Mouse (Mus musculus): ENCODE data around the gene D1Pas1. TPM values are rescaled to one million over a fixed set of nuclear protein-coding genes. Genes with fewer than 3 reads are reported as not detected.

Gene D1Pas1
- polyA plus RNA-seq, 1 experiment from 2014 or later, result not detected

DNA sequence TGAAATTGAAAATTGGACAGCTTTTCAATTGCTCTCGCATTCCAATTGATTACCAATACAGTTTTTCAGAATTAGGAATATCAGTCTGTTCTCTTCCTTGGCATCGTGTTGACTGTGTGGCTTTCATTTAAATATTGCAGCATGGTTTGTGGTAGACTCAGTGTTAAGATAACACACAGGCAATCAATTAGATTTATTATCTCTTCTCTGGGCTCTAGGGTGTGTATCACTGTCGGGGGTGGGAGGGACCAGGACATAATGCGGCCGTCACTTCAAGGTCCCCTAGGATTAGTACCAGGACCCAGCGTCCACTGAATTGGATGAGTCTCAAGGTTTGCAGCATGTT is 36.4 kb upstream of the D1Pas1 start:
- Histone ChIP-seq H3K27me3 (ENCODE audit: control insufficient read depth, insufficient read depth, low read length) (no peaks in the 10 kb centered on the region), H3K9me3 (ENCODE audit: control insufficient read depth, low read length) (no peaks in the 10 kb centered on the region), H3K36me3 (ENCODE audit: control insufficient read depth, insufficient read depth, low read length) (no peaks in the 10 kb centered on the region), H3K27ac (ENCODE audit: low read depth, low read length) (no peak overlapping the region), H3K4me1 (ENCODE audit: control insufficient read depth, insufficient read depth, low read length) (no peaks in the 10 kb centered on the region), H3K4me3 (ENCODE audit: low read length) (no peak overlapping the region), H3K9ac (ENCODE audit: low read depth, low read length) (no peak overlapping the region), H3K4me2 (replicated peaks; ENCODE audit: low read depth, low read length) (no peak overlapping the region)
- WGBS, result 56% methylated on average over 6 of the region's 6 CpGs
- no peak for ATAC-seq (ENCODE audit: low FRiP score, low TSS enrichment)

DNA sequence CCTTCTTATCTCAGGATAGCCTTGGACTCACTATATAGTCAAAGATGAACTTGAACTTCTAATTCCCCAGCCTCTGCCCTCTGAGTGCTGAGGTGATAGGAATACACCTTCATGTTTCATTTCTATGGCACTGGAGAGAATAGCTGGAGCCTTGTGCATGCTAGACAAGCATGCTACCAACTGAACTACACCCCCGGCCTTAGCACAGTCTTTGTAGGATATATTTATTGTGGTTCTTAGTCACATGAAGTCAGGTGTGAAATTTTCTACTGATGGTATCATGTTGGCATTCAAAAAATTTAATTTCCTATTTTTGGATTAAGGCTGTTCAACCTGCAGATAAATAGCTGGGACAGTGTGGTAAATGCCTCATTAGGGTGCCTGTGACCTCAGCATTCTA is 33.0 kb upstream of the D1Pas1 start:
- no peaks in the 10 kb centered on the region for H3K27me3 ChIP-seq (ENCODE audit: control insufficient read depth, insufficient read depth, low read length)
- H3K4me2 ChIP-seq (replicated peaks; ENCODE audit: low read depth, low read length), result no peak overlapping the region
- ATAC-seq (ENCODE audit: low FRiP score, low TSS enrichment), result no peak
- H3K36me3 ChIP-seq (ENCODE audit: control insufficient read depth, insufficient read depth, low read length), result no peaks in the 10 kb centered on the region
- H3K9ac ChIP-seq (ENCODE audit: low read depth, low read length), result no peak overlapping the region
- 97% methylated on average over 1 of the region's 1 CpGs for WGBS
- H3K4me3 ChIP-seq (ENCODE audit: low read length), result no peak overlapping the region
- no peaks in the 10 kb centered on the region for H3K4me1 ChIP-seq (ENCODE audit: control insufficient read depth, insufficient read depth, low read length)
- H3K9me3 ChIP-seq (ENCODE audit: control insufficient read depth, low read length), result no peaks in the 10 kb centered on the region
- H3K27ac ChIP-seq (ENCODE audit: low read depth, low read length), result no peak overlapping the region

DNA sequence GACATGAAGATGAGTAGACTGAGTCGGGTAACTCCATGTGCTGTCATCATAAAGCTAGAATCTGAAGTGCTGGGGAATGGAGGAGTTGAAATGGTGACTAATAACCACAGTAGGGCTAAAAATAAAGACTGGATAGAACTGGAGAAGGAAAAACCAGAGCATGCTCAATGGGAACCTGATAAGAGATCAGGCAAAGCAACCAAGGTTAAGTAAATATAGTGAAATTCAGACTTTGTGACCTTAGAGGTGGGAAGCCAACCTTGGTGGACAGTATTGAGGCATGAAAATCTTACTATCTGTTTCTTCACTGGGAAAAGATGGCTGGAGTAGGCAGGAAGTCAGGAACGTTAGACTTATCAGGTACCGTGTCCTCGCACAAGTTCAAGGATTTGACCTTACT is 14.8 kb upstream of the D1Pas1 start:
- H3K27me3 ChIP-seq (ENCODE audit: control insufficient read depth, insufficient read depth, low read length), result no peaks in the 10 kb centered on the region
- H3K36me3 ChIP-seq (ENCODE audit: control insufficient read depth, insufficient read depth, low read length), result no peaks in the 10 kb centered on the region
- WGBS, result 67% methylated on average over 4 of the region's 4 CpGs
- no peak overlapping the region for H3K9ac ChIP-seq (ENCODE audit: low read depth, low read length)
- no peak overlapping the region for H3K4me2 ChIP-seq (replicated peaks; ENCODE audit: low read depth, low read length)
- no peak for ATAC-seq (ENCODE audit: low FRiP score, low TSS enrichment)
- no peak overlapping the region for H3K4me3 ChIP-seq (ENCODE audit: low read length)
- H3K27ac ChIP-seq (ENCODE audit: low read depth, low read length), result no peak overlapping the region
- peaks cover 3% of the 10 kb centered on the region; the same call in 1 of the 2 replicates for H3K9me3 ChIP-seq (ENCODE audit: control insufficient read depth, low read length)
- no peaks in the 10 kb centered on the region for H3K4me1 ChIP-seq (ENCODE audit: control insufficient read depth, insufficient read depth, low read length)

DNA sequence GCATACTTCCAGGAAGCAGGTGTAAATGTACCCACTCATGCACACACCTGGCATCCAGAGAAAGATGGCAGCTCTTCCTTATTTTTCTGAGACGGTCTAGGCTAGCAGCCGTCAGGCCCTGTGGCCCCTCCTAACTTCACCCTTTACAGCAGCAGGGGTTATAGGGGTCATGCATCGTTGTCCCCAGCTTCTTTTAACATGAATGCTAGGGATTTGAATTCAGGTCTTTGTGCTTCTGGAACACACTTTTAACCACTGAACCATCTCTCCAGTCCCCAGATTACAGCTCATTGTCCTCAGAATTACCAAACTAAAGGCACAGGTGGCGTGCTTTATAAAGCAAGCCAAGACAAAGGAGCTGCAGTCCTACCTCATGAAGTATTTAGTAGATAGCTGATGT is 12.6 kb upstream of the D1Pas1 start:
- Histone ChIP-seq H3K36me3 (ENCODE audit: control insufficient read depth, insufficient read depth, low read length) (no peaks in the 10 kb centered on the region), H3K4me3 (ENCODE audit: low read length) (no peak overlapping the region), H3K9ac (ENCODE audit: low read depth, low read length) (no peak overlapping the region), H3K9me3 (ENCODE audit: control insufficient read depth, low read length) (no peaks in the 10 kb centered on the region), H3K27me3 (ENCODE audit: control insufficient read depth, insufficient read depth, low read length) (no peaks in the 10 kb centered on the region), H3K4me1 (ENCODE audit: control insufficient read depth, insufficient read depth, low read length) (no peaks in the 10 kb centered on the region), H3K4me2 (replicated peaks; ENCODE audit: low read depth, low read length) (no peak overlapping the region), H3K27ac (ENCODE audit: low read depth, low read length) (no peak overlapping the region)
- no peak for ATAC-seq (ENCODE audit: low FRiP score, low TSS enrichment)
- 84% methylated on average over 4 of the region's 4 CpGs for WGBS

DNA sequence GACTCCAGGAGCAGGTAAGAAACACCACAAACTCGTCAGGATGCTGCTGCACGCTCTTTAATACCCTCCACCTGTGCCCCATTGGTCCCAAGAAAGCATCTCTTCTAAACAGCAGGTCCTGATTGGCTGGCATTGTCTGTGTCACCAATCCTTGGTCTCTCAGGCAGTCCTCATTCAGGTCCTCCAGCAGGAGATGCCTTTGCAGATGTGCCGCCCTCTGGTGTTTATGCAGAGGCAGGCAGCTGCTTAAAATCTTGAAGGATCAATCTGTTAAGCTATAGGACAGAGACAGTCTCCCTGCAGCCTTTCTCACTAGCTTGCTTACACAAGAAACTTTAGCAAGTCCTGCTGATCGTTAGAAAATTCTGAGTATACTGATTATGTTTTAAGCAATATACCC is 7.8 kb upstream of the D1Pas1 start:
- H3K4me3 ChIP-seq (ENCODE audit: low read length), result no peak overlapping the region
- no peak overlapping the region for H3K27ac ChIP-seq (ENCODE audit: low read depth, low read length)
- H3K36me3 ChIP-seq (ENCODE audit: control insufficient read depth, insufficient read depth, low read length), result no peaks in the 10 kb centered on the region
- H3K27me3 ChIP-seq (ENCODE audit: control insufficient read depth, insufficient read depth, low read length), result no peaks in the 10 kb centered on the region
- H3K9me3 ChIP-seq (ENCODE audit: control insufficient read depth, low read length), result no peaks in the 10 kb centered on the region
- WGBS, result 56% methylated on average over 4 of the region's 4 CpGs
- H3K9ac ChIP-seq (ENCODE audit: low read depth, low read length), result no peak overlapping the region
- no peaks in the 10 kb centered on the region for H3K4me1 ChIP-seq (ENCODE audit: control insufficient read depth, insufficient read depth, low read length)
- no peak for ATAC-seq (ENCODE audit: low FRiP score, low TSS enrichment)
- no peak overlapping the region for H3K4me2 ChIP-seq (replicated peaks; ENCODE audit: low read depth, low read length)

DNA sequence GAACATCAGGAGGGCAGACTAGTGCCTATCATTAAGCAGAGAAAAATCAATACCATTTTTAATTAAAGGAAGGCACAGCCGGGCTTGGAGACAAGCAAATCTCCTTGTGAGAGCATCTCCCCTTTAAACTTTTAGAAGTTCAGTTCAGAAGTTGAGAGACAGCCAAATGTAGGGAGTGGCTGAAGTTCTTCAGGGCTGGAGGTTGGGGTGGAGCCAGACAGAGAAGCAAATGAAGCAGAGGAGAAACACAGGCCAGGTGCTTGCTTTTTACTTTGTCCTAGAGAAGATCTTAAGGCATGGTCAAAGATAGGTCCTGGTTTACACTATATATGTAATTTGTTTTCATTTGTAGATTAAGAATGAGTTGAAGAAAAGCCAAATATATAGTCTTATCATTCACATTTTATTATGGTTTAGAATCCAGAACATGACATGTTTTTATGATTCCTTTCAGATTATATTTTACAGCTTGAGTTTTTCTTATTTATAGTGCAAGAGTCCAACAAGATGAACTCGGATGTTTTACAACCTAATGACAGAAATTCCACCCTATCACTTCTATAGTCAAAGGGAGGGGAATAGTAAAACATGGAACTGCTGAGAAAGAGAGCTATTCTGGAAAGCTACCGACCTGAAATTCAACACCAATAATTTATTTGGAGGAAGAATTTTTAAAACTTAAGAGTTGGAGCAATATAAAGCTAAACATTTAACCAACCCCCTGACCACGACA is 2.9 kb upstream of the D1Pas1 start:
- Histone ChIP-seq H3K4me2 (replicated peaks; ENCODE audit: low read depth, low read length) (no peak overlapping the region), H3K27me3 (ENCODE audit: control insufficient read depth, insufficient read depth, low read length) (no peaks in the 10 kb centered on the region), H3K9me3 (ENCODE audit: control insufficient read depth, low read length) (peaks cover 24% of the 10 kb centered on the region), H3K4me3 (ENCODE audit: low read length) (no peak overlapping the region), H3K36me3 (ENCODE audit: control insufficient read depth, insufficient read depth, low read length) (no peaks in the 10 kb centered on the region), H3K9ac (ENCODE audit: low read depth, low read length) (no peak overlapping the region), H3K4me1 (ENCODE audit: control insufficient read depth, insufficient read depth, low read length) (no peaks in the 10 kb centered on the region), H3K27ac (ENCODE audit: low read depth, low read length) (no peak overlapping the region)
- ATAC-seq (ENCODE audit: low FRiP score, low TSS enrichment), result no peak
- WGBS, result 46% methylated on average over 4 of the region's 4 CpGs

DNA sequence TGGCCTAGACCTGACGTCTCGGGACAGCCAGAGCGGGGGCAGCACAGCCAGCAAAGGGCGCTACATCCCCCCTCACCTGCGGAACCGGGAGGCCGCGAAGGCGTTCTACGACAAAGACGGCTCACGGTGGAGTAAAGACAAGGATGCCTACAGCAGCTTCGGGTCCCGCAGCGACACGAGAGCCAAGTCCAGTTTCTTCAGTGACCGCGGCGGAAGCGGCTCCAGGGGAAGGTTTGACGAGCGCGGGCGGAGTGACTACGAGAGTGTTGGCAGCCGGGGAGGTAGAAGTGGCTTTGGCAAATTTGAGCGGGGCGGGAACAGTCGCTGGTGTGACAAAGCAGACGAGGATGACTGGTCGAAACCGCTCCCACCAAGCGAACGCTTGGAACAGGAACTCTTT is 710 bp downstream of the D1Pas1 start:
- no peak overlapping the region for H3K4me2 ChIP-seq (replicated peaks; ENCODE audit: low read depth, low read length)
- 92% methylated on average over 34 of the region's 34 CpGs for WGBS
- no peaks in the 10 kb centered on the region for H3K4me1 ChIP-seq (ENCODE audit: control insufficient read depth, insufficient read depth, low read length)
- no peak overlapping the region for H3K27ac ChIP-seq (ENCODE audit: low read depth, low read length)
- no peaks in the 10 kb centered on the region for H3K36me3 ChIP-seq (ENCODE audit: control insufficient read depth, insufficient read depth, low read length)
- H3K9ac ChIP-seq (ENCODE audit: low read depth, low read length), result no peak overlapping the region
- peaks cover 26% of the 10 kb centered on the region for H3K9me3 ChIP-seq (ENCODE audit: control insufficient read depth, low read length)
- H3K4me3 ChIP-seq (ENCODE audit: low read length), result no peak overlapping the region
- no peaks in the 10 kb centered on the region for H3K27me3 ChIP-seq (ENCODE audit: control insufficient read depth, insufficient read depth, low read length)
- ATAC-seq (ENCODE audit: low FRiP score, low TSS enrichment), result no peak

DNA sequence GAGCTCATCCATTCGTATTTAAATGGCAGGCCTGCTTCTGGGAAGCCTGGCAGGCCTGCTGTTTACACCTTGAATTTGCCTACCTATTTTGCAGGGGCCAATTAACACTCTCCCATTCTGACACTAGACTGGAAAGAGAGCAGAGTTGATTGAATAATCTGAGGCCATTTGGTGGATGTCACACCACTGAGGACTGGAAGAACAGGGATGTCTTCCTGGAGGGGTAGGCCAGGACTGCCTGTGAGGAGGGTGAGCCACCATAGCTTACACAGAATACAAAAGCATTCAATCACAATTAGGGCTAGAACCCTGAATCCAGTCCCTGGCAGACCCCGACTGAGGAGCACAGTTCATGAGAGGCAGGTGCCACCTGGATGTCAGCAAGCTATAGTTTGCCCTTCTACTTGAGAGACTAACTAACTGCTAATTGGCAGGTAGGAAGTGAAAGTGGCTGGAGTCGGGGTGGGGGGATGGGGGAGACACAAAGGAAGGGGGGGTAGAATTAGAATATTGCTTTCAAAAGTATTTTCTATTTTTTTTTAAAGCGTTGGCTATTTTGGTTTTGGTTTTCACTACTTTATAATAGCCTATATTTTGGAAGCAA is 9.8 kb downstream of the D1Pas1 start:
- H3K27me3 ChIP-seq (ENCODE audit: control insufficient read depth, insufficient read depth, low read length), result no peaks in the 10 kb centered on the region
- no peak overlapping the region for H3K27ac ChIP-seq (ENCODE audit: low read depth, low read length)
- 63% methylated on average over 4 of the region's 4 CpGs for WGBS
- ATAC-seq (ENCODE audit: low FRiP score, low TSS enrichment), result no peak
- H3K36me3 ChIP-seq (ENCODE audit: control insufficient read depth, insufficient read depth, low read length), result no peaks in the 10 kb centered on the region
- no peaks in the 10 kb centered on the region for H3K9me3 ChIP-seq (ENCODE audit: control insufficient read depth, low read length)
- H3K4me1 ChIP-seq (ENCODE audit: control insufficient read depth, insufficient read depth, low read length), result no peaks in the 10 kb centered on the region
- H3K4me3 ChIP-seq (ENCODE audit: low read length), result no peak overlapping the region
- H3K9ac ChIP-seq (ENCODE audit: low read depth, low read length), result no peak overlapping the region
- H3K4me2 ChIP-seq (replicated peaks; ENCODE audit: low read depth, low read length), result no peak overlapping the region

DNA sequence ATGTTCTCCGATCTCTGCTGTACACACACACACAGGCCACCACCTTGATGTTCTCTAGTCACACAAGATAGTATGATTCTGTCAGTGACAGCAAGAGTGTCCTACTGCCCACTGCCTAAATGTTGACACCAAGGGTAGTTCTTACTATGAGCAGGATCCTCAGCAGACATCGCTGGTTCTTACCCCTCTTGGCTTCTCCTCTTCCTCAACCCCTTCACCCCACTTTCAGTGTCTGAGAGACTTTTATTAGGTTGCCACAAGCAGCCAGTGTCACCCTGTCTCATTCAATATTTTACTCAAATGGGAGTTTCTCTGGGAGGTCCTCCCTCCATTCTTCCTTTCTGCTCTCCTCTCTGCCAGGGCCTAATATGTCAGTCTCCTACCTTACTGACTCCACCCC is 10.6 kb downstream of the D1Pas1 start:
- Histone ChIP-seq H3K9me3 (ENCODE audit: control insufficient read depth, low read length) (no peaks in the 10 kb centered on the region), H3K27ac (ENCODE audit: low read depth, low read length) (no peak overlapping the region), H3K4me2 (replicated peaks; ENCODE audit: low read depth, low read length) (no peak overlapping the region), H3K27me3 (ENCODE audit: control insufficient read depth, insufficient read depth, low read length) (no peaks in the 10 kb centered on the region), H3K9ac (ENCODE audit: low read depth, low read length) (no peak overlapping the region), H3K36me3 (ENCODE audit: control insufficient read depth, insufficient read depth, low read length) (no peaks in the 10 kb centered on the region), H3K4me1 (ENCODE audit: control insufficient read depth, insufficient read depth, low read length) (no peaks in the 10 kb centered on the region), H3K4me3 (ENCODE audit: low read length) (no peak overlapping the region)
- ATAC-seq (ENCODE audit: low FRiP score, low TSS enrichment), result no peak
- WGBS, result 100% methylated on average over 2 of the region's 2 CpGs

All from kidney, embryonic 14.5 days (tissue).